Mouse (Mus musculus): ENCODE data around the gene Eef1akmt2. TPM values are rescaled to one million over a fixed set of nuclear protein-coding genes. Genes with fewer than 3 reads are reported as not detected.

The Eef1akmt2 gene
- total and polyA plus RNA-seq, 3 experiments, result 31.4 to 87.2 (median 35.9) TPM

DNA sequence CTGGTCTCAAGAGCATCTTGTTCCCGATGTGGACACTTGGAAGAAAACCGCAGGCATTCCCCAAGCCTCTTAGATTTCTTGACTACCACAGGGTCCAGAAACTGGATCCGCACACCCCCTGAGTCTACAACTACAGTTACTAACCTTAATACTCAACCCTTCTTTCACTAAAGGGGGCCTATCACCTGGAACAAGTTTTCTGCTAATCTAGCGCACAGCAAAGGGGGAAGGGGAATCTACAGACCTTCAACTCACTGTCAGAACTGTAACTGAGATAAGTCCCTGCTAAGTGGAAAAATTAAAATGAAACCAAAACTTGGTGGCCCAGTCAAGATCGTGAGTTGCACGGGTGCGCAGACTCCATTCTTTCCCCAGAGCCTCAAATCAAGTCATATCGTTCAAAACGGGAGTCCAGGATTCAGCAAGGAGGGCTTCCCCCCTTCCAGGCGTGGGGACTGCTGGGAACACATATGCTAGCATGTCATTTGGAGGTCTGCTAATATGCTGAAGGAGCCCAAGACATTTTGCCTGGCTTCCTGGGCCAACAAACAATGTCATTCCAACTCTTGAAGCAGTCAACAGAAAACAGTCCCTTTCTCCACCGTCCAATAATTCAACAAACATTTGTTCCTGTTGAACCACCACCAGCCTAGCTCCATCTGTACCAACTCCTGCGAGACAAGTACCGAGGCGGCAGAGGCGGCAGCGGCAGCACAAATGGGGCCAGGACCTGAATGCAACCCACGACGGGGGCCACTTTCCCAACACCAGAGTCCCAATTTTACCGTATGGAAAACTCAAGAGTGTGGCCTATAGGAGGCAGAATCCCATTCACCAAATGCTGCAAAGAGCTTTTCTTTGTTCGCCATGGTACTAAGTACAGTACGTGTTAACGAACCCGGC, 40.5 kb downstream of the Eef1akmt2 start (continued):
- TF ChIP-seq MAZ (IDR thresholded peaks at IDR 0.05; ENCODE audit: low read depth, low read length), result peak; percentile 38; the same call in 1 of the 2 replicates
- TF ChIP-seq PAX5 (IDR thresholded peaks at IDR 0.05; ENCODE audit: low read length), result no peak
- TF ChIP-seq MAFK (IDR thresholded peaks at IDR 0.05; ENCODE audit: insufficient replicate concordance, low read length), result peak; percentile 50; the same call in 1 of the 2 replicates
- TF ChIP-seq CTCF (conservative IDR thresholded peaks at IDR 0.05 in 1 of 2, IDR thresholded peaks at IDR 0.05 in 1 of 2; ENCODE audit: low read depth in 2 of 2, low read length in 2 of 2), result no peak
- TF ChIP-seq IRF4 (IDR thresholded peaks at IDR 0.05; ENCODE audit: low read depth, low read length), result peak; percentile 76
- no peak for TF ChIP-seq ZKSCAN1 (IDR thresholded peaks at IDR 0.05; ENCODE audit: borderline replicate concordance, low read depth, low read length)
- peak; percentile 59; the same call in 1 of the 2 replicates for TF ChIP-seq TCF12 (IDR thresholded peaks at IDR 0.05; ENCODE audit: low read depth, low read length)
- TF ChIP-seq EP300 (IDR thresholded peaks at IDR 0.05; ENCODE audit: low read length), result peak; percentile 78; the same call in 1 of the 2 replicates
- no peak for TF ChIP-seq JUND (conservative IDR thresholded peaks at IDR 0.05; ENCODE audit: low read depth, low read length)
- no peak; the same call in 1 of the 2 replicates for TF ChIP-seq MAX (IDR thresholded peaks at IDR 0.05; ENCODE audit: low read length)
- TF ChIP-seq TBP (conservative IDR thresholded peaks at IDR 0.05; ENCODE audit: low read depth, low read length), result 0 out of 2 replicates have a peak, but pooled peaks have one; percentile 24
- TF ChIP-seq CHD2 (IDR thresholded peaks at IDR 0.05; ENCODE audit: low read length), result peak; percentile 62; the same call in 1 of the 2 replicates
- no peak for TF ChIP-seq ZC3H11A (IDR thresholded peaks at IDR 0.05; ENCODE audit: low read depth, low read length)
- TF ChIP-seq ETS1 (conservative IDR thresholded peaks at IDR 0.05; ENCODE audit: low read depth, low read length), result peak; percentile 94
- TF ChIP-seq RCOR1 (conservative IDR thresholded peaks at IDR 0.05; ENCODE audit: low read depth, low read length), result peak; percentile 79; the same call in 1 of the 2 replicates
- no peak for TF ChIP-seq POLR2AphosphoS2 (IDR thresholded peaks at IDR 0.05; ENCODE audit: low read depth, low read length)

DNA sequence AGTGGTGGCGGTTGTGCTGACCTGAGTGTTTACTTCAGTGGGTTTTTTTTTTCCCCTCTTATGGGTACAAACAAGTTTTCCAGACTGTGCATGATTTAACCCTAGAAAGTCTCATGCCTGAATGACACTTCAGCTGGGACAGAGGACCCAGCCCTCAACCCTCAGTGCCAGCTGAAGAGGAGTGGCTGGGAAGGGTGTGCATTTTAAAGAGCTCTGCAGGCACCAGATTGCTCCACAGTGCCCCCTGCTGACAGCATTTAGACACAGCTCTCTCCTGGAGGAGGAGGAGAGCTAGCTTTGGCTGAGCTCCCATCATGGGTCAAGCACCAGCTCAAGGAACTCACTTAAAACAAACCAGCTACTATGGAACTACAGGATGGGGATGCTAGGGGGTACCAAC, 41.6 kb downstream of the Eef1akmt2 start:
- in situ Hi-C loops (cut with MboI; ENCODE audit: low pct_ligation_motif_present, low pct_unique_long_range_greater_than_20kb, low sequenced_read_pairs), result no loop called here
- peak overlapping the region; percentile 82 for H3K9ac ChIP-seq (ENCODE audit: insufficient read depth, low read depth)
- peak; percentile 93 for DNase-seq (ENCODE audit: extremely low read depth)
- peaks cover 65% of the 10 kb centered on the region for H3K79me2 ChIP-seq (replicated peaks; ENCODE audit: control insufficient read depth, extremely low read depth, insufficient read depth, poor library complexity, severe bottlenecking)
- H3K4me3 ChIP-seq (replicated peaks in 1 of 3; ENCODE audit: low read depth in 2 of 3, low read length in 2 of 3, poor library complexity in 1 of 3), result peak overlapping the region; percentile 37 to 65 (median 38)
- peaks cover 6 to 14% of the 10 kb centered on the region in 2 experiments for H3K36me3 ChIP-seq (replicated peaks in 1 of 2; ENCODE audit: control insufficient read depth in 1 of 2, insufficient read depth in 1 of 2, low read length in 1 of 2)
- H3K27ac ChIP-seq (ENCODE audit: insufficient read depth, low read depth), result peak overlapping the region; percentile 63
- peak overlapping the region; percentile 96 for H3K4me2 ChIP-seq (ENCODE audit: insufficient read depth, low read depth, poor library complexity, severe bottlenecking)
- H3K9me3 ChIP-seq (replicated peaks; ENCODE audit: low read length), result no peaks in the 10 kb centered on the region
- dilution Hi-C loops (cut with MboI; ENCODE audit: extremely low pct_ligation_motif_present, extremely low pct_unique_long_range_greater_than_20kb, low sequenced_read_pairs), result no loop called here
- peaks cover 14 to 71% of the 10 kb centered on the region in 2 experiments for H3K4me1 ChIP-seq (ENCODE audit: control insufficient read depth in 1 of 2, insufficient read depth in 2 of 2)
- H3K27me3 ChIP-seq (replicated peaks), result no peaks in the 10 kb centered on the region
- peak; percentile 78 for TF ChIP-seq ETS1 (conservative IDR thresholded peaks at IDR 0.05; ENCODE audit: low read depth, low read length)
- peak; percentile 46 for TF ChIP-seq CHD1 (IDR thresholded peaks at IDR 0.05; ENCODE audit: low read depth, low read length)
- TF ChIP-seq UBTF (IDR thresholded peaks at IDR 0.05; ENCODE audit: low read depth, low read length), result peak; percentile 71; the same call in 1 of the 2 replicates
- peak; percentile 42; the same call in 1 of the 2 replicates for TF ChIP-seq IRF4 (IDR thresholded peaks at IDR 0.05; ENCODE audit: low read depth, low read length)
- TF ChIP-seq MEF2A (IDR thresholded peaks at IDR 0.05; ENCODE audit: borderline replicate concordance, low read depth, low read length), result 0 out of 2 replicates have a peak, but pooled peaks have one; percentile 8
- TF ChIP-seq BHLHE40 (IDR thresholded peaks at IDR 0.05; ENCODE audit: low read depth, low read length), result peak; percentile 48; the same call in 1 of the 2 replicates
- no peak for TF ChIP-seq POLR2AphosphoS2 (IDR thresholded peaks at IDR 0.05; ENCODE audit: low read depth, low read length)
- no peak for TF ChIP-seq HCFC1 (IDR thresholded peaks at IDR 0.05; ENCODE audit: low read depth, low read length)
- TF ChIP-seq SMC3 (IDR thresholded peaks at IDR 0.05; ENCODE audit: low read depth, low read length), result peak; percentile 93
- TF ChIP-seq SIN3A (IDR thresholded peaks at IDR 0.05; ENCODE audit: low read length), result peak; percentile 97
- TF ChIP-seq MXI1 (IDR thresholded peaks at IDR 0.05; ENCODE audit: low read depth, low read length), result peak; percentile 50; the same call in 1 of the 2 replicates
- peak; percentile 60 to 92 for TF ChIP-seq CTCF (conservative IDR thresholded peaks at IDR 0.05 in 1 of 2, IDR thresholded peaks at IDR 0.05 in 1 of 2; ENCODE audit: low read depth in 2 of 2, low read length in 2 of 2)
- TF ChIP-seq MAFK (IDR thresholded peaks at IDR 0.05; ENCODE audit: insufficient replicate concordance, low read length), result no peak
- TF ChIP-seq NELFE (IDR thresholded peaks at IDR 0.05; ENCODE audit: low read depth, low read length), result no peak; the same call in 1 of the 2 replicates
- 0 out of 2 replicates have a peak, but pooled peaks have one; percentile 3 for TF ChIP-seq MAX (IDR thresholded peaks at IDR 0.05; ENCODE audit: low read length)
- TF ChIP-seq MYC (IDR thresholded peaks at IDR 0.05; ENCODE audit: low read depth, low read length), result no peak; the same call in 1 of the 2 replicates
- no peak for TF ChIP-seq NRF1 (IDR thresholded peaks at IDR 0.05; ENCODE audit: low read depth, low read length)
- TF ChIP-seq USF1 (IDR thresholded peaks at IDR 0.05; ENCODE audit: low read depth, low read length), result no peak
- TF ChIP-seq PAX5 (IDR thresholded peaks at IDR 0.05; ENCODE audit: low read length), result no peak
- no peak for TF ChIP-seq RCOR1 (conservative IDR thresholded peaks at IDR 0.05; ENCODE audit: low read depth, low read length)
- TF ChIP-seq JUND (conservative IDR thresholded peaks at IDR 0.05; ENCODE audit: low read depth, low read length), result no peak
- TF ChIP-seq E2F4 (IDR thresholded peaks at IDR 0.05; ENCODE audit: insufficient replicate concordance, low read depth, low read length), result no peak
- TF ChIP-seq TBP (conservative IDR thresholded peaks at IDR 0.05; ENCODE audit: low read depth, low read length), result peak; percentile 95
- TF ChIP-seq ZC3H11A (IDR thresholded peaks at IDR 0.05; ENCODE audit: low read depth, low read length), result peak; percentile 56
- no peak for TF ChIP-seq POLR2A (IDR thresholded peaks at IDR 0.05; ENCODE audit: low read depth, low read length)
- no peak for TF ChIP-seq TCF12 (IDR thresholded peaks at IDR 0.05; ENCODE audit: low read depth, low read length)
- TF ChIP-seq EP300 (IDR thresholded peaks at IDR 0.05; ENCODE audit: low read length), result no peak
- TF ChIP-seq RAD21 (IDR thresholded peaks at IDR 0.05; ENCODE audit: low read depth, low read length), result peak; percentile 90
